Mouse (Mus musculus) cerebellum, adult 2 months (tissue): ENCODE data around the gene Ndufs2. TPM values are rescaled to one million over a fixed set of nuclear protein-coding genes. Genes with fewer than 3 reads are reported as not detected.
A peak's percentile ranks its signal among the peaks of the same experiment; 100 is the strongest.

Experiments
- DNase-seq, 2 experiments: peaks; one replicate each; pipeline ENCODE4 v3.0.0; 2021
- H3K27ac ChIP-seq: fragments of 200-500 bp; 2 replicates; pipeline ENCODE4 v1.5.1; 2012; ENCODE audit warnings: low read length, control low read depth, inconsistent platforms; ENCODE audit not compliant: insufficient read depth
- H3K27me3 ChIP-seq: fragments of 200-500 bp; 2 replicates; pipeline ENCODE4 v1.6.1; 2012; ENCODE audit warnings: inconsistent platforms, mild to moderate bottlenecking, low read length, moderate library complexity; ENCODE audit not compliant: control insufficient read depth, insufficient read depth
- H3K4me1 ChIP-seq: fragments of 200-500 bp; 2 replicates; pipeline ENCODE4 v1.6.1; 2011; ENCODE audit warnings: low read length; ENCODE audit not compliant: control insufficient read depth, insufficient read depth
- H3K4me3 ChIP-seq: fragments of 200-500 bp; replicated peaks from 2 replicates; pipeline ENCODE3; 2011; ENCODE audit warnings: mild to moderate bottlenecking, low read depth, low read length, control low read depth; ENCODE audit not compliant: insufficient read depth
- CTCF ChIP-seq: fragments of 200-500 bp; IDR thresholded peaks from 2 replicates; pipeline ENCODE4 v1.5.1; 2011; ENCODE audit warnings: low read depth, mild to moderate bottlenecking, control low read depth, low read length, moderate library complexity, borderline replicate concordance; ENCODE audit not compliant: insufficient read depth
- POLR2A ChIP-seq: fragments of 200-500 bp; IDR thresholded peaks from 2 replicates; pipeline ENCODE4 v1.6.1; 2011; ENCODE audit warnings: low read length, control low read depth, borderline replicate concordance; ENCODE audit not compliant: insufficient read depth
- WGBS: fragments of 180-500 bp; shearing (Covaris S2); methylation state at CpG from one replicate; pipeline ENCODE4 v1.1.7; 2018; 5-methylcytosine and 5-hydroxymethylcytosine counted together
- polyA plus RNA-seq: library from polyadenylated mRNA; depleted of rRNA; stranded (reverse); fragments of >200 nt; gene quantifications from 2 replicates; pipeline ENCODE4 v1.2.3, GENCODE M21; 2012

Gene Ndufs2
- polyA plus RNA-seq, 1 experiment = 282 TPM

GRCm38 (mm10) chr1:171265971-171266744 lies 15.0 kb upstream of the Ndufs2 start:
- no peak for TF ChIP-seq CTCF
- no peak for TF ChIP-seq POLR2A
- peaks cover 4% of the 10 kb centered on the region; the same call in 1 of the 2 replicates for H3K4me1 ChIP-seq
- 61% methylated on average over 4 of the region's 4 CpGs for WGBS
- H3K27ac ChIP-seq = no peak overlapping the region
- H3K27me3 ChIP-seq = no peaks in the 10 kb centered on the region
- DNase-seq = no peak
- no peak overlapping the region for H3K4me3 ChIP-seq

GRCm38 (mm10) chr1:171263666-171264461 lies 12.7 kb upstream of the Ndufs2 start:
- Histone ChIP-seq H3K27ac (no peak overlapping the region), H3K4me3 (no peak overlapping the region), H3K4me1 (peaks cover 4% of the 10 kb centered on the region; the same call in 1 of the 2 replicates), H3K27me3 (no peaks in the 10 kb centered on the region)
- 65% methylated on average over 3 of the region's 3 CpGs for WGBS
- no peak for DNase-seq
- no peak for TF ChIP-seq POLR2A
- TF ChIP-seq CTCF = no peak

GRCm38 (mm10) chr1:171263185-171263611 lies 12.0 kb upstream of the Ndufs2 start:
- Histone ChIP-seq H3K27ac (no peak overlapping the region), H3K4me1 (peaks cover 4% of the 10 kb centered on the region; the same call in 1 of the 2 replicates), H3K4me3 (no peak overlapping the region), H3K27me3 (no peaks in the 10 kb centered on the region)
- TF ChIP-seq POLR2A (no peak), CTCF (no peak)
- peak in 1 of 2 experiments; percentile 63 for DNase-seq
- 0% methylated on average over 2 of the region's 2 CpGs for WGBS

- peaks cover 4% of the 10 kb centered on the region; the same call in 1 of the 2 replicates for H3K4me1 ChIP-seq
- H3K4me3 ChIP-seq = peak overlapping the region; percentile 40
- DNase-seq = peak in 1 of 2 experiments; percentile 45
- TF ChIP-seq CTCF (no peak), POLR2A (no peak)
- WGBS = 2% methylated on average over 8 of the region's 8 CpGs
- no peaks in the 10 kb centered on the region for H3K27me3 ChIP-seq
- H3K27ac ChIP-seq = no peak overlapping the region
Measured at GRCm38 (mm10) chr1:171262594-171263130, 11.5 kb upstream of the Ndufs2 start.

GRCm38 (mm10) chr1:171260316-171260715 lies 9.1 kb upstream of the Ndufs2 start:
- 83% methylated on average over 3 of the region's 3 CpGs for WGBS
- Histone ChIP-seq H3K4me3 (no peak overlapping the region), H3K27me3 (no peaks in the 10 kb centered on the region), H3K27ac (no peak overlapping the region), H3K4me1 (peaks cover 4% of the 10 kb centered on the region; the same call in 1 of the 2 replicates)
- DNase-seq = no peak
- TF ChIP-seq POLR2A (no peak), CTCF (no peak)

- H3K4me3 ChIP-seq = no peak overlapping the region
- H3K27me3 ChIP-seq = no peaks in the 10 kb centered on the region
- no peak for DNase-seq
- TF ChIP-seq POLR2A (no peak), CTCF (no peak)
- peaks cover 4% of the 10 kb centered on the region; the same call in 1 of the 2 replicates for H3K4me1 ChIP-seq
- WGBS = 77% methylated on average over 17 of the region's 17 CpGs
- H3K27ac ChIP-seq = no peak overlapping the region
Measured at GRCm38 (mm10) chr1:171258921-171259320, 7.7 kb upstream of the Ndufs2 start.

- Histone ChIP-seq H3K4me3 (no peak overlapping the region), H3K27me3 (no peaks in the 10 kb centered on the region), H3K27ac (no peak overlapping the region), H3K4me1 (peaks cover 4% of the 10 kb centered on the region; the same call in 1 of the 2 replicates)
- no peak for TF ChIP-seq POLR2A
- TF ChIP-seq CTCF = no peak
- no peak for DNase-seq
- 69% methylated on average over 9 of the region's 9 CpGs for WGBS
Measured at GRCm38 (mm10) chr1:171257781-171258180, 6.6 kb upstream of the Ndufs2 start.
